Mouse (Mus musculus) liver, postnatal 0 days (tissue): ENCODE data around the gene Mdm2.

Experiments
- CTCF ChIP-seq: sonication (generic); IDR thresholded peaks from 2 replicates; pipeline ENCODE4 v1.5.1; 2016; ENCODE audit warnings: antibody characterized with exemption, low read depth
- EP300 ChIP-seq: IDR thresholded peaks from 2 replicates; pipeline ENCODE4 v1.6.1; 2016; ENCODE audit warnings: antibody characterized with exemption, low read depth, mild to moderate bottlenecking

- no peak for TF ChIP-seq CTCF
- no peak for TF ChIP-seq EP300
These were observed 42.7 kb downstream of the Mdm2 start for GRCm38 (mm10) chr10:117667663-117668507.
